Mouse (Mus musculus) fibroblast of lung, adult 2 months (primary cell): ENCODE results near the gene Il4ra.

ENCODE experiments used
- DNase-seq: peaks from one replicate; pipeline ENCODE4 v3.0.0-alpha.2; 2011; ENCODE audit warnings: low read depth

Gene Il4ra

GRCm38 (mm10) chr7:125600136-125600535, 48.2 kb downstream of the Il4ra start:
- DNase-seq, result no peak

GRCm38 (mm10) chr7:125600612-125601279, 48.8 kb downstream of the Il4ra start:
- no peak for DNase-seq

- DNase-seq, result no peak
Observed at GRCm38 (mm10) chr7:125601280-125601670, 49.4 kb downstream of the Il4ra start.

DNA sequence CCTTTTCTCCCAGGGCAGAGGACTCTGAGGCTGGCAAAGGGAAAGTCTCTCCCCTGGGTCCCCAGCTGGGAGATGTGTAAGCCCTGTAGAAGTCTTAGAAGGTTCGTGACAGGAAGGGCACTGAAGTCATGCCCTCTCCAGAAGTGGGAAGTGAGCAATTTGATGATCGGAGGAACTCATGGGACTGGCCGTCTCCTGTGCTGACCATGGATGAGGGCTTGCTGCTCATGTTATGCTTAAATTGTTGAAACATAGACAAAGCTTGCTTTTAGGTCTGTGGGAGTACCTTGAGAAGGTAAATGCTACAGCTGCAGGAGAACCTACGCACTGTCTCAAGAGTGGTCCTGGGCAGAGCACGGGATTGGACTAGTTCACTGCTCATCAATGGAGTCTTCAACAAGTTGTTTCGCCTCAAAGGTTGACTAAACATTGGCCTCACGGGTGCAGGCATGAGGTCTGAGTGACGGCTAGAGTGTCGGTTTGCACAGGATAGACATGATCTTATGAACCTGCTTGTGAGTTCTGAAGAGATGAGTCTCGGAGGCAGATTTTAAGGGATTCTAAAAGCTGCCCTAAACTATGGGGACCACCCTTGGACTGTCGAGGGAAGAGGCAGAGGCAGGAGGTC, 50.0 kb downstream of the Il4ra start:
- no peak for DNase-seq

GRCm38 (mm10) chr7:125603185-125603631, 51.3 kb downstream of the Il4ra start, which contains the start of gene Il21r:
Gene Il21r (plus strand): TSS chr7:125603429.
- no peak for DNase-seq

- no peak for DNase-seq
Observed at GRCm38 (mm10) chr7:125604362-125605319, 52.7 kb downstream of the Il4ra start.

DNA sequence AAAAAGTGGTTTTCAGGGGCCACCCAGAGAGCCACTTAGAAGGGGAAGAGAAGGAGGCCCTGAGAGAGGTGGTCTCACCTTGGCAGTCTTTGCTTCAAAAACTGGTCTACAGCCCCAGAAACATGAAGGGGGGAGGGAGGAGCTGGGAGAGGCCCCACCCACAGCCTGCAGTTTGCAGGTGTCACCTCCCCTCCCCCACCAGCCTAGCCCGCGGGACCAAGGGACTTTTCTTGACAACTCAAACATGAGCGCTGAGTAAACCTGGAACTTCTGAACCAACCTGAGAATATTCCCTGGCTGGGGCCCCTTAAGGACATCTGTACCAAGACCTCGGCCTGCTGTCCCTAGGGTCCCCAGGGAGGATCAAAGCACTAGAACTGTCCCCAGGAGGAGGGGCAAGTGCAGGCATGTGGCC, 53.8 kb downstream of the Il4ra start:
- no peak for DNase-seq

- DNase-seq, result no peak
Observed at GRCm38 (mm10) chr7:125606265-125607164, 54.6 kb downstream of the Il4ra start.

DNA sequence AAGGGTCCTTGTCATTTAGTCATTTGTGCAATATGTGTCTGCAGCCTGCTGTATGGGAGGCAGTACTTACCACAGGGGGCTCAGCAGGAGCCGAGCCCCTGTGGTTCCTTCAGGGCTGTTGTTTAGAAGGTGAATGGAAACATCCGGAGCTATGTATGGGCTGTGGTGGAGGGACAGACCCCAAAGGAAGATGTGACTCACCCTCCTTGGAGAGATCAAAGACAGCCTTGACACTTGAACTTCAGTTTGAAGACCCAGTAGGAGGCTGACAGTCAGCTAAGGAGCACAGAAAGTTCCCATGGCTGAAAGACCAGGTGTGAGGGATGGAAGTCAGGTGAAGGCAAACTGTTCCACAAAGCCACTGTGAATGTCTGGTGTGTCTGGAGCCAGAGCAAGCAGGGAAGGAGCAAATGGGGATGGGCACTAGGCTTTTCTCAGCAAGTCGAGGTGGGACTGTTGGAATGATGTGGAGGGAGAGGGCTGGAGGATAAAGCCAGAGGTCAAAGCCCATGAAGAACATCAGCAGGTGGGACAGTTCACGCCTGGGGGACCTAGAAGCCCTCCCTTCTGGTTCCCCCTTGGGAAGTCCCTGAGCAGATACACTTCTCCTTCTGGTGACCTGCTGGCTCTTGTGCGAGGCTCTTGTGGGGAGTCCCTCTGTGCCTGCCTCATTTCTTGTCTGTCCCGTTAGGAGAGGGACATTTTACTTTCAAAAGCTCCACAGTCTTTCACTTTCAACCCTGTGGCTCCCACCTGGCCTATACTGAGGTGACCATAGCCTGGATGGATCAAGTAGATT, 55.7 kb downstream of the Il4ra start:
- DNase-seq, result no peak

GRCm38 (mm10) chr7:125608183-125608688, 56.3 kb downstream of the Il4ra start:
- DNase-seq, result no peak

DNA sequence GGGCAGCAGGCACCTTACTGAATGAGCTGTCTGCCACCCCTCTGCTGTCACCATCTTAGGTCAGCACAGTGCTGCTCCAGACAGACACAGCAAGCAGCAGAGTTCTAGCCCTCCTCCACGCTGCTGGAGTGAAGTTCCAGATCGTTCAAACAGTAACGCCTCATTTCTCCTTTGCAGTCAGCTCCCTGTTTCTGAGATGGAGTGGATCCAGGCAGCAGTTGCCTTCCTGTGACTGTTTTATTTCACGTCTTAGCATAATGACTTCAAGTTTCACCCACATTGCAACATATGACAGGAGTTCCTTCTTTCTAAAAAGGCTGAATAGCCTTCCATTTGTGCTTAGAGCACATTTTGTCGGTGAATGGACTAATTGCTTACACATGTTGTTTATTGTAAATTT, 61.7 kb downstream of the Il4ra start:
- no peak for DNase-seq

DNA sequence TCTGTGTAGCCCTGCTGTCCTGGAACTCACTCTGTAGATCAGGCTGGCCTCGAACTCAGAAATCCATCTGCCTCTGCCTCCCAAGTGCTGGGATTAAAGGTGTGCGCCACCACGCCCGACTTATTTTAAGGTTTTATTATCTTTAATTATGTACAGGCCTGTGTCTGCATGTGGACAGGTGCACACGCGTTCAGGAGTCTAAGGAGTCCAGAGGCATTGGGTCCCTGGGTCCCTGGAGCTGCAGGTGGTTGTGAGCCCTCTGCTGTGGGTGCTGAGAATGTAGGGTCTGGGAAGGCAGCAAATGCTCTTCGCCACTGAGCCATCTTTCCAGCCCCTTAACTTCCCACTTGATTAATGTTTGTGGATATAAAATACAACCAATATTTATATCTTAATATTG, 63.5 kb downstream of the Il4ra start:
- no peak for DNase-seq

GRCm38 (mm10) chr7:125618016-125618415, 66.1 kb downstream of the Il4ra start:
- no peak for DNase-seq

DNA sequence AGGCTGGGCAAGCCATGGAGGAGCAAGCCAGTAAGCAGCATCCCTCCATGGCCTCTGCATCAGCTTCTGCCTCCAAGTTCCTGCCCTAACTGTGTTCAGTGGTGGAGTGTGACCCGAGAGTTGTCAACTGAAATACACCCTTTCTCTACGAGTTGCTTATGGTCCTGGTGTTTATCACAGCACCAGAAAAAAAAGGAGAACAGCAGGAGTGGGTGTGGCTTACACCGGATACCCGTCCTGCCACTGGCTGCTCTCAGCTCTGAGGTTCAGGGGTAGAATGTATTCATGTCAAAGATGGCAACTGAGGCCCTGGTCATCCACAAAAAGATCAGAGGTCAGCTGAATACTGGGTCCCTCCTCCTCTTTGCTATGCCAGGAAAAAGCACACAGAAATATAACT, 68.2 kb downstream of the Il4ra start:
- no peak for DNase-seq

DNA sequence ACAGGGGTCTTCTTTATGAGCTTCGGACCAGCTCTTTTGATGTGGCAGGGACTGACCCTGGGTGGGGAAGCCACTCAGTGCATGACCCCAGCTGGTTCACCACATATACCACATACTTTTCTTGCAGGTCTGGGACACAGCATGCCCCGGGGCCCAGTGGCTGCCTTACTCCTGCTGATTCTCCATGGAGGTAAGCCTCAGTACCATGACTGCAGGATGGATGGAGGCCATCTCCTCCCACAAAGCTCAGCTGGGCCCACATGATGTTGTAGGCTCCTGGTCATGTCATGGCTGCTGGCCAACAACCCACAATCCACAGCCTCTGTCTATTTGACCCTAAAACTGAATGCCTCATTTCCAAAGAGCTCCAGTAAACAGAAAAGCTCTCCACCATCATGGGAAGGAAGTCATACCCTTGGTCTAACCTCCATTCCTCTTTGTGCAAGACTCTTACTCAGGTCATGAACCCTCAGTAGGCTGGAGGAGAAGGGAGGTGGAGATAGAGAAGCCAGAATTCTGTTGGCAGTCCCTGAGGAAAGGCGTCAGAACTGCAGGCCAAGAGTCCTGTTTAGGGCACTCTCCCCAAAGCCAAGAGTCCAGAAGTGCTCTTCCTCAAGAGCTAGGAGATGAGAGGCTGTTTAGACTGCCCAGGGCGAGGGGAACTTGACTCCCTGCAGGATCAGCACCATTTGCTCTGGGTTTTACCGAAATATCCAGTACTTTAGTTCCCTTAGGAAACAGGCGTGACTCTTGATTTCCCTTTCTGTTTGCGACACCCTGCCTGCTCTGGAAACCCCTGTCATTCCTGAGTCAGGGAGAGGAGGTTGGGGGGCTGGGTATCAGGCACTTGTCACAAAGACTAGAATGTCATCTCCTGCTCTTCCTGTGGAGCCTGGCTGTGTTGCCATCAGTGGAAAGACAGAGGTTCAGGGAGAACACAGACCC, 71.1 kb downstream of the Il4ra start:
- no peak for DNase-seq

DNA sequence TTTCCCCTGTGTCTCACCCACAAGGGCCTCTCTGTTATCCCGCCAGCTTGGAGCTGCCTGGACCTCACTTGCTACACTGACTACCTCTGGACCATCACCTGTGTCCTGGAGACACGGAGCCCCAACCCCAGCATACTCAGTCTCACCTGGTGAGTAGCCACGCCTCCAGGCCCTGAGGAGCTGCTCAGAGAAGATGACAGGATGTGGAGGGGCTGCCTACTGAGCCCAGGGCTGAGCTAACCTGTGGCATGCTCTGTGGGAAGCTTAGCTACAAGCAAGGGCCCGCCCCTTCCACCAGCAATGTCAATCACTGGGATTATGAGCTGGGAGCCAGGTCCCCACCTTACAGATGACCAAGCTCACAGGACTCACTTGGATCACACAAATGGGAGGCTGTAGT, 73.3 kb downstream of the Il4ra start:
- DNase-seq, result no peak

DNA sequence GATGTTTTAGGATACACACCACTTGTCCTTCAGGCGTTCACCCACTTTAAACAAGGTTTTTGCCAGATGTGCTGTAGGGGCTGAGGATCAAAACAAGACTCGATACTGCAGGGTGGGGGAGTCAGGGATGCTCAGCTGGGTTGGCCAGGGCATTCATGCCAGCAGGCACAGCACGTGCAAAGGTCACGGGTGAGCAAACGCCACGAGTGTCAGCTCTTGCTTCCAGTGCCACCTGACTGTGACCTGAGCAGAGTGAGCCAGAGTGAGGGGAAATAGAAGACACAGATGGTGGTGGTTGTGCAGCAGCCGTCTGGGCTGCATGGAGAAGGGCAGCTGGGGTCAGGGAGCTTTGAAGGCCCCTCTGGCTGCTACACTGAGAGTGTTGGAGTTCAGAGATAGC, 73.9 kb downstream of the Il4ra start:
- DNase-seq, result no peak
